Mouse (Mus musculus): ENCODE data around the gene Resf1.

DNA sequence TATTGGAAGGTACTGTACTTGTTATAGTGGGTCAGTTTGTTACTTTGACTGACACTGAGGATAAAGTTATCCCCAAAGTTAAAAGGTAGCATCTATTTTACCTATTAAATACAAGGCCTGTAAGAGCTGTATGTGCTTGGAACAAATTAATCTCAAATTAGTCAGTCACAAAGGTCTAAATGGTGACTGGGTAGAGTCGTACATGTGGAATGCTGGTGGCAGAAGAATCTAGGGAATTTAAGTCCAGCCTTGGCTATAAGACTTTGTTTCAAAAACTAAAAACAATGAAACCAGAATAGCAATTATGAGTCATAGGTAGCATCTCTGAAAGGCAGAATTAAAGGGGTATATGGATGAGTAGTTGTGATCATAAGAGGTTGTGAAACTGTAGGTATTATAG, 21.1 kb downstream of the Resf1 start:
- no peak for TF ChIP-seq CTCF (IDR thresholded peaks at IDR 0.05; ENCODE audit: low read depth)
- TF ChIP-seq EP300 (optimal IDR thresholded peaks at IDR 0.05): no peak
